Mouse (Mus musculus) erythroid progenitor cell, adult 5-6 weeks (primary cell): ENCODE results near the gene Pacsin1. TPM values are rescaled to one million over a fixed set of nuclear protein-coding genes. Genes with fewer than 3 reads are reported as not detected.

ENCODE experiments used
- ATAC-seq: replicated peaks from 2 replicates; pipeline ENCODE4 v1.8.0; 2016; ENCODE audit warnings: moderate number of reproducible peaks, mild to moderate bottlenecking, moderate TSS enrichment, inconsistent platforms; ENCODE audit not compliant: poor library complexity, low FRiP score, severe bottlenecking
- total RNA-seq, 2 experiments: library from RNA; stranded (forward) in 1 of 2; stranded (reverse) in 1 of 2; fragments of 150-400 nt in 1 of 2; fragments of 186-747, 209-891 nt in 1 of 2; gene quantifications; 2 replicates each; pipeline versions ENCODE4 v1.2.3 to v1.2.4; 2015 to 2017; ENCODE audit warnings: low replicate concordance in 2 of 2

Gene Pacsin1
- total RNA-seq (2015; ENCODE audit: low replicate concordance), result not detected in 2 replicates
- not detected in 2 replicates for total RNA-seq (2017; ENCODE audit: low replicate concordance)

- no peak for ATAC-seq
Measured at GRCm38 (mm10) chr17:27655089-27656010, at the start of gene Pacsin1. Gene Pacsin1 (plus strand): TSS chr17:27655509.

GRCm38 (mm10) chr17:27609576-27609975 is 45.7 kb upstream of the Pacsin1 start:
- ATAC-seq, result no peak

- no peak for ATAC-seq
Measured at GRCm38 (mm10) chr17:27610679-27611518, 44.4 kb upstream of the Pacsin1 start.

- ATAC-seq, result no peak
Measured at GRCm38 (mm10) chr17:27611519-27611884, 43.8 kb upstream of the Pacsin1 start.

GRCm38 (mm10) chr17:27611994-27612393 is 43.3 kb upstream of the Pacsin1 start:
- ATAC-seq, result 0 out of 2 replicates have a peak, but pooled peaks have one; percentile 31

GRCm38 (mm10) chr17:27613016-27613415 is 42.3 kb upstream of the Pacsin1 start:
- no peak for ATAC-seq

GRCm38 (mm10) chr17:27615388-27615787 is 39.9 kb upstream of the Pacsin1 start:
- ATAC-seq, result no peak

- ATAC-seq, result no peak
Measured at GRCm38 (mm10) chr17:27621161-27621560, 34.1 kb upstream of the Pacsin1 start.

GRCm38 (mm10) chr17:27621705-27622531 is 33.4 kb upstream of the Pacsin1 start:
- ATAC-seq, result no peak

- ATAC-seq, result peak; percentile 83
Measured at GRCm38 (mm10) chr17:27622611-27623359, 32.5 kb upstream of the Pacsin1 start.

- ATAC-seq, result peak; percentile 85
Measured at GRCm38 (mm10) chr17:27623360-27624326, 31.7 kb upstream of the Pacsin1 start, which contains the start of gene Nudt3. Gene Nudt3 (minus strand): TSS chr17:27623495.

- no peak for ATAC-seq
Measured at GRCm38 (mm10) chr17:27625455-27626251, 29.7 kb upstream of the Pacsin1 start.

- no peak for ATAC-seq
Measured at GRCm38 (mm10) chr17:27626681-27627080, 28.6 kb upstream of the Pacsin1 start.

GRCm38 (mm10) chr17:27627451-27627850 is 27.9 kb upstream of the Pacsin1 start:
- ATAC-seq, result no peak

GRCm38 (mm10) chr17:27628376-27628775 is 26.9 kb upstream of the Pacsin1 start:
- no peak for ATAC-seq

- peak; percentile 71 for ATAC-seq
Measured at GRCm38 (mm10) chr17:27629249-27630020, 25.9 kb upstream of the Pacsin1 start.
